Mouse (Mus musculus): ENCODE results near the gene Dtx3. TPM values are rescaled to one million over a fixed set of nuclear protein-coding genes. Genes with fewer than 3 reads are reported as not detected.

Dtx3 gene
- total RNA-seq (2021): 100 to 1,000 TPM; 210 TPM

GRCm38 (mm10) chr10:127195328-127196129 lies at the start of gene Dtx3:
Gene Dtx3 (minus strand): TSS chr10:127195728.
- peak in 1 of 2 experiments; percentile 58 for DNase-seq (ENCODE audit: low spot score in 2 of 2)
- intact Hi-C loops (cut with DNase I): loop anchor here (1.0 kb wide), 1 partner anchor 15 kb away; no protein-coding TSS in a partner anchor

DNA sequence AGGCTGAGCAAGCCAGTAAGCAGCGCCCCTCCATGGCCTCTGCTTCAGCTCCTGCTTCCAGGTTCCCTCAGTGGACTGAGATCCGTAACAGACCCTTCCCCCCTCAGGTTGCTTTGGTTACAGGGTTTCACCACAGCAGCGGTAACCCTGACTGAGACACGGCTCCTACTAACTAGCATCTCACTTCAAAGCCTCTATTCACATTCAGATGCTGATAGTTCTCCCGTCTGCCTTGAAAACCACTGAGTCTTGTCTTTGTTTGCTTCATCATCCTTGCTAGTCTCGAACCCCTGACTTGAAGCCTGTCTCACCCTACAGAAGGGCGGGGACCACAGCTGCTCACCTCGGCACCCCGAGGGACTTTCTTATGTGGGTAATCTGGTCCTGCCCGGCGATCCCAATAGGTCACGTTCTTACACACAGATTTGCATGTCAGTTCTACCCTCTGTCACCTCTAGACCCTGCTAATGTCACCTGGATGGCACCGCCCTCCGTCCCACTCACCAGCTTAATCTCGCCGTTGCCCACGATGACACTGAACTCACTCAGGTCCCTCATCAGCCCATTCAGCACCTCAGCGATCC lies 42.8 kb upstream of the Dtx3 start:
- intact Hi-C loops (cut with DNase I): no loop called here
- DNase-seq (ENCODE audit: low spot score in 2 of 2): no peak

DNA sequence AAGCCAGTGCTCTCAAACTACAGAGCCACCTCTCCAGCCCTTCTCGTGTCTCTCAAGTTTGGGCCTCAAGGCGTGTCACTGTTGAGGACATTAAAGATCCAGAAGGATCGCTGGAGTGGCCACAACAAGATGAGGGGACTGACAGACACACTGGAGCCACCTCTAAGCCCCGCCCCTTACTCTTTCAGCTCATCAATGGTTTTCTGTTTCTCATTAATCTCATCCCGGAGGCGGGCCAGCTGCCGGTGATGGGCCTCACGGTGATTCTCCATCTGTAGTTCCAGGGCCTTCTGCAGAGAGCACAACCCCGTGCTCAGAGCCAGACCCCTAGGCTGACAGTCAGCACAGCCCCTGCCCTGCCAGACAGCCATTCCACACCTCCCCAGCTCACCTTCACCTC lies 41.0 kb upstream of the Dtx3 start:
- intact Hi-C loops (cut with DNase I): no loop called here
- DNase-seq (ENCODE audit: low spot score in 2 of 2): no peak

DNA sequence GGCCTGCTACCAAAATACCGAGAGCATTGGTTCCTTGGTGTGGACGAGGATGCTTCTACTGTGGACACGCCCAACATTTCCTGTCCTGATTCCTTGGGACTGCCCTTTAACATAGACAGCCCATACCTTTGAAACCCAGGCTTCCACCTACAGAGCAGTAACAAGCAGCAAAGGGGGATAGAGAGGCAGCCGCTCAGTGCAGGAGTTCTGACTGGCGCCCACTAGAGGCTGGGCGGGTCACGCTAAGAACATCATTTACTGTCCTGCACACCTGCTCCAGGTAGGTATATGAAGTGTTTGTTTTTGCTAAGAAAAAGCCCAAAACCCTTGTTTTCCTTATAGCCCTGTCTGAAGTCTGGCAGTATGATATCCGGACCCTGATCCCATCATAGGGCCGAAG lies 37.6 kb upstream of the Dtx3 start:
- DNase-seq (ENCODE audit: low spot score in 2 of 2): no peak
- intact Hi-C loops (cut with DNase I): no loop called here

- intact Hi-C loops (cut with DNase I): no loop called here
- DNase-seq (ENCODE audit: low spot score in 2 of 2): no peak
Observed at GRCm38 (mm10) chr10:127231741-127232140, 36.2 kb upstream of the Dtx3 start.

DNA sequence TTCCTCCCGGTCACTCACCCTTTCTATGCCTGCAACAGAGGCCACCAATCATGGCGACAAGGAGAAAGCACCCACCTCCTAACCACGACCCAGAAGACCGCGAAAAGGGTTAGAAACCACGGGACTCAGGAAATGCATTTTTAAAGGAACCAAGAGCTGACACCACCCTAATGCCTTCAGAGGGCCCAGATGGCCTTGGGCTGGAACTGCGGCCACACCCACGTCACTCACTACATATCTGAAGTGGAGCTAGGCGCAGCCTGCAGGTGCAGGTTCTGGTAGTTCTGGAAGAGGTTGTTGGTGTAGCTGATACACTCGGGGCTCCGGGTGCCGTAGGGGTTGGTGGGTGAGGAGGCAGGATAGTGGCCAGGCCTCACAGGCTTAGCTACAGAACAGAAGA lies 35.2 kb upstream of the Dtx3 start:
- intact Hi-C loops (cut with DNase I): no loop called here
- DNase-seq (ENCODE audit: low spot score in 2 of 2): no peak

- DNase-seq (ENCODE audit: low spot score in 2 of 2): peak; percentile 61 to 74
- intact Hi-C loops (cut with DNase I): loop anchor here (2.0 kb wide), 1 partner anchor 52 kb away; no protein-coding TSS in a partner anchor
Observed at GRCm38 (mm10) chr10:127228897-127229296, 33.4 kb upstream of the Dtx3 start.

DNA sequence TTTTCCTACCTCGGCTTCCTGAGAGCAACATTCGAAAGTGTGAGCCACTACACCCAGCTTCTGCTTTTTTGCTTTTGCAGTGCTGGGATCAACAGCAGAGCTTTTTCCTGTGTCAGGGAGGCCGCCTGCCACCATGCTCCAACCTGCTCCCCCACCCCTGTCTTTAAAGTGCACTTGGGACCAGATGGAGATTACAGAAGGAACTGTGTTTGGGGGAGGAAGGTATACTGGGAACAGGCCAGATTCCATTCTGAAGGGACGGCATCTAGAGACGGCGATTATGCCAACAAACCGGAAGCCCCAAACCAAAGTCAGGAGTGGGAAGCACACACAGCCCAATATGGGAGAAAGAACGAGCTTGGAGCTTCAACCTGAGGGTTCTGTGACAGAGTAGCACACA lies 31.6 kb upstream of the Dtx3 start:
- intact Hi-C loops (cut with DNase I): loop anchor here (2.0 kb wide), 1 partner anchor 104 kb away; no protein-coding TSS in a partner anchor
- DNase-seq (ENCODE audit: low spot score in 2 of 2): peak in 1 of 2 experiments; percentile 62

- no peak for DNase-seq (ENCODE audit: low spot score in 2 of 2)
- intact Hi-C loops (cut with DNase I): loop anchor here (1.0 to 2.0 kb wide), 2 partner anchors 15 to 104 kb away; partner anchors contain the start of gene Pip4k2c
Observed at GRCm38 (mm10) chr10:127226318-127226895, 30.9 kb upstream of the Dtx3 start.

DNA sequence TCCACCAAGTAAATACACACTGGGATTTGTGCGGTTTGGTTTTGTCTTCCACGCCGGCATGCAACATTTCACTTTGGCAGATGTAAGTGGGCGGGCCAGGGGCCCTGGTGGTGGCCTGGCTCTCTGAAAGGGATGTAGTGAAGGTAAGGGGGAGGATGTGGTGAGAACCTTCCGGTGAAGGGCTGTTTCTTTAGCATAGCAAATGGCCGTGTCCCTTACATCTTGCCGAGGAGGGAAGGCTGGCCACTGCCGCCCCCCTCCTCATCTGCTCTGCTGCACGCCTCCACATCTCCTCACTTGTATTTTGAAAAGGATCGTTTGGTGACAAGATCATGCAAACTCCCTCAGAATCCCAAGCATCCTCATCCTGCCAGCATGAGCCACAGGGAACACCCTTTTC lies 30.2 kb upstream of the Dtx3 start:
- intact Hi-C loops (cut with DNase I): loop anchor here (1.0 to 2.0 kb wide), 2 partner anchors 14 to 103 kb away; partner anchors contain the start of gene Pip4k2c
- peak; percentile 55 to 84 for DNase-seq (ENCODE audit: low spot score in 2 of 2)

DNA sequence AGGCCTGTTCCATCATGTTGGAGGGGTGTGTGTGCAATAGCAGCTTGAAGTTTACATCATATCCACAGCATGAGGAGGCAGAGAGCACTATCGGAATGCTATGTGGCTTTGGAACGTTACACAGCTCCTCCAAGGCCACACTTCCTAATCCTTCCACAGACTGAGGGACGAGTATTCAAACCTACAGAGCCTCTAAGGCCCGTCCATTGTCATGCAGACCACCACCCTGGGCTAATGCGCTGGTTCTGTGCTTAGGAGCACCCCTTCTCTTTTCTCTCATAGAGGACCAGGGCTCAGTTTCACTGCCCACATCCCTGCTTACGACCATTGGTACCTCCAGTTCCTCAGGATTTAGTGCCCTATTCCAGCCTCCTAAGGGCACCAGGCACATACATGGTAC lies 29.7 kb upstream of the Dtx3 start:
- intact Hi-C loops (cut with DNase I): no loop called here
- no peak for DNase-seq (ENCODE audit: low spot score in 2 of 2)

- intact Hi-C loops (cut with DNase I): no loop called here
- no peak for DNase-seq (ENCODE audit: low spot score in 2 of 2)
Observed at GRCm38 (mm10) chr10:127218339-127218738, 22.8 kb upstream of the Dtx3 start.

GRCm38 (mm10) chr10:127217177-127217576 lies 21.6 kb upstream of the Dtx3 start:
- intact Hi-C loops (cut with DNase I): no loop called here
- no peak for DNase-seq (ENCODE audit: low spot score in 2 of 2)

DNA sequence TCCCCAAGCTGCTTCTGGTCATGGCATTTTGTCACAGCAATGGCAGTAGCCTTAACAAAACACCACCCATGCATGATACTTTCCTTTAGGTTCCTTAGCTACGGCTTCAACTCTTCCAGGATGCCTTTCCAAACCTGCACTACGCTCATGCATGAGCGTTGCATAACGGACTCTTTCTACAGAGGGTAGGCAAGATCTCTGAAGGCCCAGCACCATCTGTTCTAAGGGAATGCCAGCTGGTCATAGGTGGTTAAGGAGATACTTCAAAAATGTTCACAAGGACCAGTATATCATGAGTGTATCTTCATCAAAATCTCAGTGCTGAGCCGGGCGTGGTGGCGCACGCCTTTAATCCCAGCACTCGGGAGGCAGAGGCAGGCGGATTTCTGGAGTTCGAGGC lies 20.9 kb upstream of the Dtx3 start:
- intact Hi-C loops (cut with DNase I): no loop called here
- DNase-seq (ENCODE audit: low spot score in 2 of 2): peak in 1 of 2 experiments; percentile 87

GRCm38 (mm10) chr10:127214422-127214803 lies 18.9 kb upstream of the Dtx3 start:
- no peak for DNase-seq (ENCODE audit: low spot score in 2 of 2)
- intact Hi-C loops (cut with DNase I): no loop called here

DNA sequence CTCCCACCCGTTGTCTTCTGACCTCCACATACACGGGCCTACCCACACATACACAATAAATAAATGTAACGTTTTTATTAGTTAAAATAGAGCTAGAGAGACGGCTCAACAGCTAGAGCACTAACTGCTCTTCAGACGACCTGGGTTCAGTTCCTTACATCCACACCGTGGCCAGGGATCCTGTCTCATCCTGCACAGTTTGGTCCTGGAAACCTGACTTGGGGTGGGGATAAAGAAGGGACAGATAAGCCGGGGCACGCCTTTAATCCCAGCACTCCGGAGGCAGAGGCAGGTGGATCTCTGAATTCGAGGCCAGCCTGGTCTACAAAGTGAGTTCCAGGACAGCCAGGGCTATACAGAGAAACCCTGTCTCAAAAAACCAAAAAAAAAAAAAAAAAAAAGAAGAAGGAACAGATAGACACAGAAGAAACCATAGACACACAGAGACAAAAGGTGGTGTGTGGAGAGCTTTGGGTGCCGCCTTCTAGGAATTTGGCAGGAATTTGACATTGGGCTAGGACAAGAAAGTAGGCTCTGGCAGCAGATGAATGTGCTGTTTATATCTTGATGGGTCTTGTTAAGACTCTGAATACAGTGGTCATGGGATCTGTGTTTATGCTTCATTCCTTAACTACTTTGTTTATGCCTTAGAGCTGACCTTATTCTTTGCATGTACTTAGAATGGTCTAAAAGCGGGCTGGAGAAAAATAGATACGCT lies 18.3 kb upstream of the Dtx3 start:
- intact Hi-C loops (cut with DNase I): no loop called here
- DNase-seq (ENCODE audit: low spot score in 2 of 2): no peak

DNA sequence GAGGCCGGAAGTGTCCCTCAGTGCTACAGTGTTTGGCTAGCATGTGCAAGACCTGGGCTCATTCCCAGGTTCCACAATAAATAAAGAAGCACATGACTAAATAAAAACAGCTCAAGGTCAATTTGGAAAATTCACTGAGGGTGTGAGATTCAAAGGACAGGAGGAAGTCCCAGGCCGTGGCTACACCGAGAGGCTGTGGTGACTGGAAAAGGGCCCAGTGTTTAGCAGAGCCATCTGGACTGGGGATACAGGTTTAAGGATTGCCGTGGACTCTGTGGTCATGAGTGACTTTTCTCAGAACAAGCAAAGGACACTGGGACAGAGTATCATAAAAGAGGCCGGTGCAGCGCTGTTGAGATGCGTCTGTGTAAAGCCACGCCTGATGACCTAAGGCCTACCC lies 17.7 kb upstream of the Dtx3 start:
- intact Hi-C loops (cut with DNase I): no loop called here

GRCm38 (mm10) chr10:127211414-127211854 lies 15.9 kb upstream of the Dtx3 start, which contains the start of gene Pip4k2c:
Gene Pip4k2c (minus strand): TSS chr10:127211585.
- peak; percentile 92 to 96 for DNase-seq (ENCODE audit: low spot score in 2 of 2)
- intact Hi-C loops (cut with DNase I): loop anchor here (1.0 kb wide), 1 partner anchor 15 kb away; no protein-coding TSS in a partner anchor

More for the DNA sequence above, 17.7 kb upstream of the Dtx3 start:
- no peak for DNase-seq (ENCODE audit: low spot score in 2 of 2)

DNA sequence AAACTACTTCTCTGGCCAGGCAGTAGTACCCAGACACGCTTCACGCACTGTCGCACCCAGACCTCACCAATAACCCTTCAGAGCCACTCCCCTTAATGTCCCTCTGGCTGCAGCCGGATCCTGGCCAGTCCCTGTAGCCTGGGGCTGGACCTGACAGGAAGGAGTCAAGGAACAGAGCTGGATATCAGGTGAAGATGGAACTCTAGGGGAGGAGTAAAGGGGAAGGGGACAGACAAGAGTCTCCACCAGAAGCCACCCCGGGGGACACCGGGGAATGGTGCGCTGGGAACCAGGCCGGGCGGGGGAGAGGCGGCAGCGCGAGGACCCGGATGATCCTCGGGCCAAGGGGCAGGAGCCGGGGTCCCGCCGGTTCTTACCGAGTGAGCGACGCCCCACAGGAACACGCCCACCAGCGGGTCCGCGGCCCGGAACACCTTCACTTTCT lies 15.5 kb upstream of the Dtx3 start:
- no peak for DNase-seq (ENCODE audit: low spot score in 2 of 2)
- intact Hi-C loops (cut with DNase I): loop anchor here (1.0 kb wide), 3 partner anchors 15 to 24 kb away; no protein-coding TSS in a partner anchor

Data from left cerebral cortex, postnatal 25 days (tissue).